Mouse (Mus musculus) right cerebral cortex, adult 2 months (tissue): ENCODE results near the gene Acat1.

Experiments
- DNase-seq, 2 experiments: peaks; one replicate each; pipeline ENCODE4 v3.0.0; 2021 to 2022; ENCODE audit warnings: low spot score in 2 of 2

Acat1 gene

GRCm38 (mm10) chr9:53535416-53536320, 74.5 kb downstream of the Acat1 start:
- peak in 1 of 2 experiments; percentile 8 for DNase-seq
